Mouse (Mus musculus) hindbrain, embryonic 14.5 days (tissue): ENCODE data around the gene Nav2. TPM values are rescaled to one million over a fixed set of nuclear protein-coding genes. Genes with fewer than 3 reads are reported as not detected.

Source experiments
- ATAC-seq: fragments of 200-750 bp; cut with Nextera tagmentation; 2 replicates; pipeline ENCODE4 v1.8.0; 2017; ENCODE audit warnings: moderate number of reproducible peaks, mild to moderate bottlenecking, moderate TSS enrichment, moderate library complexity; ENCODE audit not compliant: low FRiP score
- DNase-seq: peaks from one replicate; pipeline ENCODE4 v3.0.0-alpha.2; 2015; ENCODE audit warnings: low spot score
- H3K27ac ChIP-seq: fragments of 300-500 bp; sonication (generic); 2 replicates; pipeline ENCODE4 v1.5.1; 2014; ENCODE audit warnings: mild to moderate bottlenecking, moderate library complexity
- H3K27me3 ChIP-seq: fragments of 300-500 bp; sonication (generic); 2 replicates; pipeline ENCODE4 v1.6.1; 2014; ENCODE audit warnings: mild to moderate bottlenecking, low read length, mixed read lengths; ENCODE audit not compliant: control insufficient read depth, insufficient read depth
- H3K36me3 ChIP-seq: fragments of 300-500 bp; sonication (generic); replicated peaks from 2 replicates; pipeline ENCODE4 v1.6.1; 2014; ENCODE audit not compliant: control insufficient read depth, insufficient read depth
- H3K4me1 ChIP-seq: fragments of 300-500 bp; sonication (generic); replicated peaks from 2 replicates; pipeline ENCODE4 v1.6.1; 2014; ENCODE audit warnings: antibody characterized with exemption, low read length, mixed read lengths; ENCODE audit not compliant: control insufficient read depth, insufficient read depth
- H3K4me2 ChIP-seq: fragments of 300-500 bp; sonication (generic); replicated peaks from 2 replicates; pipeline ENCODE4 v1.6.1; 2014; ENCODE audit warnings: mild to moderate bottlenecking, moderate library complexity
- H3K4me3 ChIP-seq: fragments of 300-500 bp; sonication (generic); replicated peaks from 2 replicates; pipeline ENCODE4 v1.5.1; 2014; ENCODE audit warnings: mild to moderate bottlenecking, low read length
- H3K9ac ChIP-seq: fragments of 300-500 bp; sonication (generic); 2 replicates; pipeline ENCODE4 v1.6.1; 2014
- H3K9me3 ChIP-seq: fragments of 300-500 bp; sonication (generic); 2 replicates; pipeline ENCODE4 v1.6.1; 2016; ENCODE audit warnings: low read length; ENCODE audit not compliant: control insufficient read depth
- WGBS: fragments of 180-500 bp; shearing (Covaris S2); extraction: QIAGEN DNeasy Blood & Tissue Kit; methylation state at CpG from one replicate; pipeline ENCODE4 v1.1.7; 2014; 5-methylcytosine and 5-hydroxymethylcytosine counted together
- polyA plus RNA-seq: library from polyadenylated mRNA; unstranded; fragments of >200 nt; fragmentation: Nextera tagmentation; extraction: Ambion mirVana; gene quantifications from 2 replicates; pipeline ENCODE4 v1.2.1, GENCODE M21; 2014

Gene Nav2
- polyA plus RNA-seq, 1 experiment from 2014 or later: 28.2 TPM

DNA sequence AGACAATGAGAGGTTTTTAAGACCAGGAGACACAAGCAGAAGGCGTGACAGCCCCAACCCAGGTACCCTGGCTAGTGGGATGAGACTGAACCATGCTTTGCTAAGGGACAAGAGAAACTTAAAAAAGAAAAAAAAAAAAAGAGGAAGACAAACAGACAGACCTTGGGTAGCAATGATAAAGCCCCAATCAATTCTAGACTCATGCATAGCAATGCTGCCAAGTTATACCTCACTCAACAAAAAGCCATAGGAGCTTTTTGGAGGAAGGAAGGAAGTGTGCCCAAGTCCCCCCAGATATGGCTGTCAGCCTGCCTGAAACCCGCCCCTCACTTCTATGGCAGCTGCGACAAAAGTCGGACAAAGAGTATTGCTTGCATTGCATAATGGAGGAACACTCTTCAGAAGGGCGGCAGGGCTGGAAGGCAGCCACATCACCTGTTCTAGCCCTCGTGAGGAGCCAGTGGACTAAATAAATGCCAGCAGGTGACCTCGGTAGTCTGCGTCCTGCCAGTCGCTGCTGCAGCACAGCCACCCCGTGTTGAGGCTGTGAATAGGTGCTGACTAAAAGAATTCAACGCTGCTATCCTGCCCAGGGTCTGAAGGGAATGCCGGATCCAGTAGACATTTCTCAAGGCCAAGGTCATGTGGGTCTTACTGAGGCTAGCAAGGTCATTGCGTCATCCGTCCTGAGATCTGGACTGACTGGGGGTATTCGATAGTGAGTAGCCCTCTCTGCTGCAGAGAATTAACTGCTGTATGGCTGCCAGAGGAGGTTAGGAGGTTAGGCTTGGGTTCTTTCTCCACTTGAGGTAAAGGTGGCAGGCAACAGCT, 696.7 kb downstream of the Nav2 start:
- 91% methylated on average over 15 of the region's 15 CpGs for WGBS
- no peaks in the 10 kb centered on the region for H3K27me3 ChIP-seq
- no peak overlapping the region for H3K27ac ChIP-seq
- H3K4me3 ChIP-seq: no peak overlapping the region
- no peak overlapping the region for H3K4me2 ChIP-seq
- H3K36me3 ChIP-seq: 0 out of 2 replicates have a peak, but pooled peaks cover 9% of the 10 kb centered on the region
- no peaks in the 10 kb centered on the region for H3K9me3 ChIP-seq
- no peak for ATAC-seq
- no peaks in the 10 kb centered on the region for H3K4me1 ChIP-seq
- H3K9ac ChIP-seq: no peak overlapping the region
- DNase-seq: no peak

- no peak overlapping the region for H3K4me2 ChIP-seq
- H3K27me3 ChIP-seq: peaks cover 72% of the 10 kb centered on the region
- 9% methylated on average over 6 of the region's 7 CpGs for WGBS
- H3K4me1 ChIP-seq: no peaks in the 10 kb centered on the region
- no peaks in the 10 kb centered on the region; the same call in 1 of the 2 replicates for H3K9me3 ChIP-seq
- no peak overlapping the region for H3K4me3 ChIP-seq
- peak; percentile 75 for ATAC-seq
- H3K9ac ChIP-seq: no peak overlapping the region
- peak; percentile 86 for DNase-seq
- no peaks in the 10 kb centered on the region for H3K36me3 ChIP-seq
- H3K27ac ChIP-seq: no peak overlapping the region
These were observed 707.8 kb downstream of the Nav2 start for GRCm38 (mm10) chr7:49616258-49616735.

GRCm38 (mm10) chr7:49617087-49617486, 708.6 kb downstream of the Nav2 start:
- no peak overlapping the region for H3K4me2 ChIP-seq
- 73% methylated on average over 4 of the region's 4 CpGs for WGBS
- no peak for DNase-seq

GRCm38 (mm10) chr7:49620160-49620559, 711.6 kb downstream of the Nav2 start:
- WGBS: 80% methylated on average over 1 of the region's 1 CpGs
- Histone ChIP-seq H3K36me3 (no peaks in the 10 kb centered on the region), H3K4me2 (no peak overlapping the region), H3K9ac (no peak overlapping the region), H3K4me3 (no peak overlapping the region), H3K27ac (no peak overlapping the region), H3K27me3 (peaks cover 88% of the 10 kb centered on the region), H3K4me1 (no peaks in the 10 kb centered on the region), H3K9me3 (no peaks in the 10 kb centered on the region; the same call in 1 of the 2 replicates)
- no peak for ATAC-seq
- DNase-seq: no peak

More at GRCm38 (mm10) chr7:49617087-49617486, 708.6 kb downstream of the Nav2 start:
- Histone ChIP-seq H3K4me3 (no peak overlapping the region), H3K27ac (no peak overlapping the region), H3K4me1 (no peaks in the 10 kb centered on the region), H3K9me3 (no peaks in the 10 kb centered on the region; the same call in 1 of the 2 replicates), H3K9ac (no peak overlapping the region), H3K27me3 (peaks cover 77% of the 10 kb centered on the region), H3K36me3 (no peaks in the 10 kb centered on the region)
- ATAC-seq: no peak

DNA sequence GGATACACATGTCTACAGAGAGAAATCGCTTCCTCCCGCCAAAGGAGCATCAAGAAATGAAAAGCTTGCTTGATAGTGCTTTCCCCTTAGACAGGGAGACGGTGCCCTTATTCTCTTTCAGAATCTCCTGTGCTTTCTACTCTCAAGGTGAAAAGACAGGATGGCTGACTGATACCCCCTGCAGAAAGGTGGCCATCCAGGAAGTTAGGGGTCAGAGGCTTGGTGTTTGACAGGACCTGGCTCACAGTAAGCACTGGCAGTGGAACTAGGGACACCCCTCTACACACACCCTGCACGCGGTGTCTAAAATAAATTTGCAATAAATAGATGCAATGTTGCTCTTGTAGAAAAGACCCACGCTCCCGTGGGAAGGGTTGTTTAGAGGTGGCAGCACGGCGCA, 723.4 kb downstream of the Nav2 start:
- Histone ChIP-seq H3K36me3 (no peaks in the 10 kb centered on the region), H3K4me2 (no peak overlapping the region), H3K9me3 (no peaks in the 10 kb centered on the region), H3K9ac (no peak overlapping the region), H3K27me3 (peaks cover 96% of the 10 kb centered on the region), H3K4me3 (no peak overlapping the region), H3K4me1 (peaks cover 11% of the 10 kb centered on the region; the same call in 1 of the 2 replicates), H3K27ac (no peak overlapping the region)
- DNase-seq (no peak), ATAC-seq (no peak)
- 21% methylated on average over 9 of the region's 9 CpGs for WGBS

DNA sequence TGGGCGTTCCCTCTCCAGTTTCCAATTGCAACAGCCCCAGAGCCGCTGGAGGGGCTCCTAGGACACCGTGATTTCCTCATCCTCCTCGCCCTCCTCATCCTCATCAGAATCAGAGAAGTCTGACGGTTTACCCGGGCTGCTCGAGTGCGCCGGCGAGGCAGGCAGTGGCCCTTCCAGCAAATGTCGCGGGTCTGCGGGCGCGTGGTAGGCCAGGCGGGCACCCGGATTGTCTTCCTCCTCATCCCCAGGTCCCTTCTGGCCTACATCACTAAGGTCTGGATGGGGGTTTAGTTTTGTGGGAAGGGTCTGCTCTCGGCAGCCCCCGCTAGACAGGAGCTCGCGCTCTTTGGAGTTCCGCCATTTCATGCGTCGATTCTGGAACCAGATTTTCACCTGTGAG, 723.9 kb downstream of the Nav2 start:
- Histone ChIP-seq H3K4me2 (no peak overlapping the region), H3K36me3 (no peaks in the 10 kb centered on the region), H3K27me3 (peaks cover 96% of the 10 kb centered on the region), H3K4me3 (no peak overlapping the region), H3K9me3 (no peaks in the 10 kb centered on the region), H3K4me1 (peaks cover 11% of the 10 kb centered on the region; the same call in 1 of the 2 replicates), H3K9ac (no peak overlapping the region), H3K27ac (no peak overlapping the region)
- WGBS: 10% methylated on average over 24 of the region's 24 CpGs
- ATAC-seq: no peak
- no peak for DNase-seq

GRCm38 (mm10) chr7:49633375-49633956, 725.0 kb downstream of the Nav2 start:
- WGBS: under 1% methylated on average over 33 of the region's 33 CpGs
- peak overlapping the region; percentile 34 for H3K4me2 ChIP-seq
- peaks cover 95% of the 10 kb centered on the region for H3K27me3 ChIP-seq
- H3K4me3 ChIP-seq: peak overlapping the region; percentile 13
- H3K4me1 ChIP-seq: peaks cover 11% of the 10 kb centered on the region; the same call in 1 of the 2 replicates
- no peaks in the 10 kb centered on the region for H3K9me3 ChIP-seq
- no peaks in the 10 kb centered on the region for H3K36me3 ChIP-seq
- no peak for ATAC-seq
- no peak for DNase-seq
- H3K27ac ChIP-seq: no peak overlapping the region
- H3K9ac ChIP-seq: no peak overlapping the region

DNA sequence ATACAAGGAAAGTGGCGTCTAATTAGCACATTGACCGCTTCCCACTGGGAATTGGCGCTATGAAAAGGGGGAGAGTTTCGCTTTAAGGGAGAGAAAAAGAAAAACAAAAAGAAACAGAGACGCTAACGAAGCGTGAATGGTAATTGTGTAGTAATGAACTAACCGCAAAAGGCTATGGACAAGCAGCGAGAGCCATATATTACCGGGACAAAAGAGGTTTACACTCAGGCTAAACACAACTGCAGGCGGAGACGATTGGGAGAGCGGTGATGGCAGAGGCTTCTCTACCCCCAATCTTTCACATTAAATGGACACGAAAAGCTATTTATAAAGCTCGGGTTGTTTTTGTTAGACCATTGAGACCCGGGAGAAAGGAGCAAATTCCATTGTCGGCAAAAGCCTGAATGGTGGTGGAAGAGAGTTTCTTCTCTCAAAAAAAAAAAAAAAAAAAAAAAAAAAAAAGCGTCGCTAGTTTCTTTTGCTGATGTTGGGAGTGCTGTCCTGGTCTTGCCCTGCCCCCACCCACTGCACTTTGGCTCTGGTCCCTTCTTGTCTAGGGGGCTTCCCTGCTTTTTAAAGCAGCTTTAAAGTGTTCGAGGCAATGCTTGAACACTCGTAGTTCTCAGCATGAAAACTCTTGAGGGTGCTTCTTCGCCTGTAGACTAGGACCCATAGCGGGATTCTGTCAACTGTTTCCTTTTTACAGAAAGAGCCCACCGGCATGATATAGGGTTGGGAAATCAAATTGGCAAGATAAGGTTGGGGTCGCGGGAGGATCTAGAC, 726.0 kb downstream of the Nav2 start:
- Histone ChIP-seq H3K27me3 (peaks cover 95% of the 10 kb centered on the region), H3K4me2 (peak overlapping the region; percentile 34), H3K9ac (no peak overlapping the region), H3K27ac (no peak overlapping the region), H3K9me3 (no peaks in the 10 kb centered on the region), H3K36me3 (no peaks in the 10 kb centered on the region), H3K4me3 (peak overlapping the region; percentile 8; the same call in 1 of the 2 replicates), H3K4me1 (peaks cover 11% of the 10 kb centered on the region; the same call in 1 of the 2 replicates)
- WGBS: under 1% methylated on average over 26 of the region's 26 CpGs
- ATAC-seq (no peak), DNase-seq (no peak)
